Mouse (Mus musculus) hindbrain, embryonic 14.5 days (tissue): ENCODE measurements around the gene Ear6. TPM values are rescaled to one million over a fixed set of nuclear protein-coding genes. Genes with fewer than 3 reads are reported as not detected.
"Not testable (repeated sequence)": the region's sequence is repeated elsewhere in the genome, so short reads cannot be mapped to it uniquely, and the experiment has no call there.

Source experiments
- ATAC-seq: fragments of 200-750 bp; cut with Nextera tagmentation; 2 replicates; pipeline ENCODE4 v1.8.0; 2017; ENCODE audit warnings: moderate number of reproducible peaks, mild to moderate bottlenecking, moderate TSS enrichment, moderate library complexity; ENCODE audit not compliant: low FRiP score
- DNase-seq: peaks from one replicate; pipeline ENCODE4 v3.0.0-alpha.2; 2015; ENCODE audit warnings: low spot score
- H3K27ac ChIP-seq: fragments of 300-500 bp; sonication (generic); 2 replicates; pipeline ENCODE4 v1.5.1; 2014; ENCODE audit warnings: mild to moderate bottlenecking, moderate library complexity
- H3K27me3 ChIP-seq: fragments of 300-500 bp; sonication (generic); 2 replicates; pipeline ENCODE4 v1.6.1; 2014; ENCODE audit warnings: mild to moderate bottlenecking, low read length, mixed read lengths; ENCODE audit not compliant: control insufficient read depth, insufficient read depth
- H3K36me3 ChIP-seq: fragments of 300-500 bp; sonication (generic); replicated peaks from 2 replicates; pipeline ENCODE4 v1.6.1; 2014; ENCODE audit not compliant: control insufficient read depth, insufficient read depth
- H3K4me1 ChIP-seq: fragments of 300-500 bp; sonication (generic); replicated peaks from 2 replicates; pipeline ENCODE4 v1.6.1; 2014; ENCODE audit warnings: antibody characterized with exemption, low read length, mixed read lengths; ENCODE audit not compliant: control insufficient read depth, insufficient read depth
- H3K4me2 ChIP-seq: fragments of 300-500 bp; sonication (generic); replicated peaks from 2 replicates; pipeline ENCODE4 v1.6.1; 2014; ENCODE audit warnings: mild to moderate bottlenecking, moderate library complexity
- H3K4me3 ChIP-seq: fragments of 300-500 bp; sonication (generic); replicated peaks from 2 replicates; pipeline ENCODE4 v1.5.1; 2014; ENCODE audit warnings: mild to moderate bottlenecking, low read length
- H3K9ac ChIP-seq: fragments of 300-500 bp; sonication (generic); 2 replicates; pipeline ENCODE4 v1.6.1; 2014
- H3K9me3 ChIP-seq: fragments of 300-500 bp; sonication (generic); 2 replicates; pipeline ENCODE4 v1.6.1; 2016; ENCODE audit warnings: low read length; ENCODE audit not compliant: control insufficient read depth
- WGBS: fragments of 180-500 bp; shearing (Covaris S2); extraction: QIAGEN DNeasy Blood & Tissue Kit; methylation state at CpG from one replicate; pipeline ENCODE4 v1.1.7; 2014; 5-methylcytosine and 5-hydroxymethylcytosine counted together
- polyA plus RNA-seq: library from polyadenylated mRNA; unstranded; fragments of >200 nt; fragmentation: Nextera tagmentation; extraction: Ambion mirVana; gene quantifications from 2 replicates; pipeline ENCODE4 v1.2.1, GENCODE M21; 2014

Ear6 gene
- polyA plus RNA-seq: not detected in 2 replicates

- Histone ChIP-seq H3K27me3 (no peaks in the 10 kb centered on the region), H3K36me3 (no peaks in the 10 kb centered on the region), H3K4me3 (no peak within 1 kb of the TSS), H3K4me2 (no peak within 1 kb of the TSS), H3K9me3 (no peaks in the 10 kb centered on the region), H3K27ac (no peak within 1 kb of the TSS), H3K9ac (no peak within 1 kb of the TSS), H3K4me1 (no peaks in the 10 kb centered on the region)
- no peak for ATAC-seq
- DNase-seq: no peak
These were observed at the start of gene Ear6 for GRCm38 (mm10) chr14:51853399-51853798. TSS of gene Ear6 (plus strand) at chr14:51853699.

- H3K4me2 ChIP-seq: no peak overlapping the region
- 75% methylated on average over 1 of the region's 1 CpGs for WGBS
- H3K4me3 ChIP-seq: no peak overlapping the region
- no peak overlapping the region for H3K27ac ChIP-seq
- H3K9me3 ChIP-seq: no peaks in the 10 kb centered on the region
- no peaks in the 10 kb centered on the region for H3K4me1 ChIP-seq
- ATAC-seq (no peak), DNase-seq (no peak)
- no peaks in the 10 kb centered on the region for H3K27me3 ChIP-seq
- H3K9ac ChIP-seq: no peak overlapping the region
- H3K36me3 ChIP-seq: no peaks in the 10 kb centered on the region
These were observed 26.9 kb upstream of the Ear6 start for GRCm38 (mm10) chr14:51826625-51827024.

- not testable (repeated sequence) for H3K27me3 ChIP-seq, DNase-seq, H3K9ac ChIP-seq, H3K27ac ChIP-seq, H3K9me3 ChIP-seq, H3K4me1 ChIP-seq, H3K4me2 ChIP-seq, H3K4me3 ChIP-seq, H3K36me3 ChIP-seq
- peak; percentile 74; the same call in 1 of the 2 replicates for ATAC-seq
- WGBS: 46% methylated on average over 5 of the region's 5 CpGs
These were observed 25.7 kb upstream of the Ear6 start for GRCm38 (mm10) chr14:51827842-51828241.

GRCm38 (mm10) chr14:51829188-51829587, 24.3 kb upstream of the Ear6 start:
- 87% methylated on average over 6 of the region's 6 CpGs for WGBS
- no peaks in the 10 kb centered on the region for H3K4me1 ChIP-seq
- ATAC-seq: no peak
- no peaks in the 10 kb centered on the region for H3K36me3 ChIP-seq
- H3K27ac ChIP-seq: no peak overlapping the region
- H3K4me2 ChIP-seq: no peak overlapping the region
- H3K27me3 ChIP-seq: no peaks in the 10 kb centered on the region
- no peak overlapping the region for H3K4me3 ChIP-seq
- DNase-seq: no peak
- H3K9me3 ChIP-seq: no peaks in the 10 kb centered on the region
- no peak overlapping the region for H3K9ac ChIP-seq

- DNase-seq: not testable (repeated sequence)
These were observed 15.0 kb upstream of the Ear6 start for GRCm38 (mm10) chr14:51838480-51838879.

GRCm38 (mm10) chr14:51842250-51842649, 11.2 kb upstream of the Ear6 start:
- Histone ChIP-seq H3K36me3 (no peaks in the 10 kb centered on the region), H3K4me1 (no peaks in the 10 kb centered on the region), H3K9me3 (no peaks in the 10 kb centered on the region), H3K4me3 (no peak overlapping the region), H3K27ac (no peak overlapping the region), H3K27me3 (no peaks in the 10 kb centered on the region), H3K4me2 (no peak overlapping the region), H3K9ac (no peak overlapping the region)
- 72% methylated on average over 1 of the region's 1 CpGs for WGBS
- DNase-seq: no peak
- no peak for ATAC-seq

More at GRCm38 (mm10) chr14:51838480-51838879, 15.0 kb upstream of the Ear6 start:
- H3K4me3 ChIP-seq, ATAC-seq, H3K27ac ChIP-seq, H3K27me3 ChIP-seq, H3K36me3 ChIP-seq, H3K4me2 ChIP-seq, H3K9me3 ChIP-seq, H3K4me1 ChIP-seq, H3K9ac ChIP-seq: not testable (repeated sequence)
- WGBS: 23% methylated on average over 2 of the region's 2 CpGs

GRCm38 (mm10) chr14:51842781-51843180, 10.7 kb upstream of the Ear6 start:
- H3K9ac ChIP-seq: no peak overlapping the region
- no peak overlapping the region for H3K27ac ChIP-seq
- ATAC-seq: no peak
- no peak overlapping the region for H3K4me3 ChIP-seq
- H3K36me3 ChIP-seq: no peaks in the 10 kb centered on the region
- no peak overlapping the region for H3K4me2 ChIP-seq
- H3K4me1 ChIP-seq: no peaks in the 10 kb centered on the region
- no peaks in the 10 kb centered on the region for H3K9me3 ChIP-seq
- 97% methylated on average over 2 of the region's 2 CpGs for WGBS
- DNase-seq: no peak
- no peaks in the 10 kb centered on the region for H3K27me3 ChIP-seq

- Histone ChIP-seq H3K27me3 (no peaks in the 10 kb centered on the region), H3K9ac (no peak overlapping the region), H3K4me3 (no peak overlapping the region), H3K27ac (no peak overlapping the region), H3K4me1 (no peaks in the 10 kb centered on the region), H3K36me3 (no peaks in the 10 kb centered on the region), H3K9me3 (no peaks in the 10 kb centered on the region), H3K4me2 (no peak overlapping the region)
- DNase-seq (no peak), ATAC-seq (no peak)
These were observed 9.6 kb upstream of the Ear6 start for GRCm38 (mm10) chr14:51843882-51844281.

- no peaks in the 10 kb centered on the region for H3K4me1 ChIP-seq
- no peak overlapping the region for H3K4me3 ChIP-seq
- no peaks in the 10 kb centered on the region for H3K9me3 ChIP-seq
- H3K4me2 ChIP-seq: no peak overlapping the region
- WGBS: 81% methylated on average over 3 of the region's 3 CpGs
- H3K36me3 ChIP-seq: no peaks in the 10 kb centered on the region
- no peak for DNase-seq
- ATAC-seq: no peak
- no peaks in the 10 kb centered on the region for H3K27me3 ChIP-seq
- H3K27ac ChIP-seq: no peak overlapping the region
- no peak overlapping the region for H3K9ac ChIP-seq
These were observed 6.9 kb upstream of the Ear6 start for GRCm38 (mm10) chr14:51846566-51846965.

GRCm38 (mm10) chr14:51851006-51851405, 2.5 kb upstream of the Ear6 start:
- not testable (repeated sequence) for H3K4me1 ChIP-seq, H3K9me3 ChIP-seq, H3K9ac ChIP-seq, H3K4me2 ChIP-seq, H3K4me3 ChIP-seq, H3K27ac ChIP-seq, DNase-seq, H3K27me3 ChIP-seq, ATAC-seq, H3K36me3 ChIP-seq
- 34% methylated on average over 3 of the region's 3 CpGs for WGBS
